Mouse (Mus musculus) kidney, embryonic 15.5 days (tissue): ENCODE measurements at regions not wholly inside any gene's neighbourhood (a gene's known extent, or its start where the extent isn't known, plus 50 kb on each side); places are given as distances from the start of the nearest gene placed in this dataset.

ENCODE experiments used
- ATAC-seq: fragments of 200-750 bp; cut with Nextera tagmentation; replicated peaks from 2 replicates; pipeline ENCODE4 v1.8.0; 2017; ENCODE audit warnings: moderate TSS enrichment; ENCODE audit not compliant: low FRiP score
- H3K27ac ChIP-seq: fragments of 300-500 bp; sonication (generic); 2 replicates; pipeline ENCODE4 v1.5.1; 2015; ENCODE audit warnings: mild to moderate bottlenecking, inconsistent platforms
- H3K27me3 ChIP-seq: fragments of 300-500 bp; sonication (generic); 2 replicates; pipeline ENCODE4 v1.6.1; 2015; ENCODE audit warnings: inconsistent platforms
- H3K36me3 ChIP-seq: fragments of 300-500 bp; sonication (generic); 2 replicates; pipeline ENCODE4 v1.6.1; 2015; ENCODE audit warnings: inconsistent platforms
- H3K4me1 ChIP-seq: fragments of 300-500 bp; sonication (generic); 2 replicates; pipeline ENCODE4 v1.6.1; 2015; ENCODE audit warnings: inconsistent platforms
- H3K4me2 ChIP-seq: fragments of 300-500 bp; sonication (generic); 2 replicates; pipeline ENCODE4 v1.6.1; 2015; ENCODE audit warnings: moderate library complexity, mild to moderate bottlenecking, inconsistent platforms
- H3K4me3 ChIP-seq: fragments of 300-500 bp; sonication (generic); replicated peaks from 2 replicates; pipeline ENCODE4 v1.5.1; 2015; ENCODE audit warnings: mild to moderate bottlenecking, inconsistent platforms
- H3K9ac ChIP-seq: fragments of 300-500 bp; sonication (generic); 2 replicates; pipeline ENCODE4 v1.6.1; 2015; ENCODE audit warnings: mild to moderate bottlenecking, inconsistent platforms
- H3K9me3 ChIP-seq: fragments of 300-500 bp; sonication (generic); replicated peaks from 2 replicates; pipeline ENCODE4 v1.6.1; 2016; ENCODE audit warnings: inconsistent platforms
- WGBS: fragments of 180-500 bp; shearing (Covaris S2); methylation state at CpG from one replicate; pipeline ENCODE4 v1.1.7; 2015; ENCODE audit warnings: mixed read lengths; 5-methylcytosine and 5-hydroxymethylcytosine counted together

DNA sequence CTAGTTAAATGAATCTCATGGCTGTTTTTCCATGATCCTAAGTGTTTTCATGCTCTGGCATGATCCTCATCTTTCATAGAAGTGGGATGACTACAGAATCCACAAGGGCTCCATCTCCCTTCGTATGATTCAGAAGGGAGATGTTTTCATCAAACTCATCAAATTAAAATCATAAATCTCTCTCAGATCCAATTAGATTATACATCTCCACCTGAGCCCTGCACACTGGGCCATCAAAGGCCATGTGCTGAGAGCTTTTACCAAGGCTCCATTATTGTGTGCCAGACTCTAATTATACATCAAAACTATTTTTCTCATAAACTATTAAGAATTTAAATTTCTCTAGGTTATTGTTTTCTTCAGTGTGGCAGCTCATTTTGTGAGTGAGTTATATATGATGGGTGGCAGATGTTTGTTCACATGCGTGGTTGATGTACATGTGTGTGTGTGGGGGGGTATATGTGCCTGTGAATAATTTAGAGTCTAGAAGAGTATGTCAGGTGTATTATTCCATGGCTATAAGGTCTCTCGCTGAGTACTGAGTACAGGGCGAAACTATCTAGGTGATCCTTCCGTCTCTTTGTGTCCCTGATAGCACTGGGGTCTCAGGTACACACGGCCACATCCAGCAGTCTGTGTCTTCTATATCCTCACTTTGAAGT, 278.4 kb downstream of the Fat4 start:
- Histone ChIP-seq H3K4me3 (no peak overlapping the region), H3K9me3 (no peaks in the 10 kb centered on the region), H3K27me3 (no peaks in the 10 kb centered on the region), H3K27ac (no peak overlapping the region), H3K4me1 (no peaks in the 10 kb centered on the region), H3K4me2 (no peak overlapping the region), H3K36me3 (no peaks in the 10 kb centered on the region), H3K9ac (no peak overlapping the region)
- WGBS, result 89% methylated on average over 6 of the region's 6 CpGs
- ATAC-seq, result no peak

DNA sequence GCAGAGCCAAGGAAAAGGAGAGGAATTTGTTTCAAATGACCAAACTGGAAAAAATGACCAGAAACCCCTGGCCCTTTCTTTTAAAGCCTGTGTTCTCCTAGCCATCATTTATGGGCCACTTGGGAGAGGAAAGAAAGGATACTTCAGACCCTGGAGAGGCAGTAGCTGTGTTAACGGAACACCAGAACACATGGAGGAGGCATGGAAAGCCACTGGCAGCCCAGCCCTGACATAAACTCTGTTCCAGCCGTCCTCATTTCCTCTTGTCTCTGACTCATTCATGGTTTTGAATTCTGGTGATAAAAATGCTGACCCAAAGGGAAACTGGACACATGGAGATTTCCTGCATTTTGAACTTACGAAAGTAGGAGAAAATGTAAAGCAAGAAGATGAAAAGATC, 295.9 kb downstream of the Fat4 start:
- Histone ChIP-seq H3K4me3 (no peak overlapping the region), H3K36me3 (no peaks in the 10 kb centered on the region), H3K4me2 (no peak overlapping the region), H3K9ac (no peak overlapping the region), H3K27ac (no peak overlapping the region), H3K9me3 (peaks cover 8% of the 10 kb centered on the region; the same call in 1 of the 2 replicates), H3K4me1 (no peaks in the 10 kb centered on the region), H3K27me3 (no peaks in the 10 kb centered on the region)
- ATAC-seq, result no peak
- 55% methylated on average over 3 of the region's 3 CpGs for WGBS

DNA sequence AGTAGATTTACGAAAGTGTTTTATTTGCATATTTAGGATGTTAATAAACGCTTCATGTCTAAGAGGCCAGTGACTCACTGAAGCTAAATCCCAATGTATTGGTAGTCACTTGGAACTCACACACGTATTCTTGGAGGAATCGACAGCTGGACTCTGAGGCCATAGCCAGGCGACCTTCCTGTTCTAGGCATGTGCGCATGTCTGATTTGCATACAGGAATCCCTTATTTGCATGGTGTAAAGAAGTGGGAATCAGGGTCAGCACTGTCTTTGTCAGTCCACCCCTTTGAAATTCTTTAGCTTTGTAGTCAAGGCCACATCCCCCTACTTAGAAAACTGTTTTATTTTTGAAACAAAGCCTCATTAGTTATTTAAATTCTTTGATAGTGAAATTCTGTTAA, 308.4 kb downstream of the Fat4 start:
- Histone ChIP-seq H3K4me1 (no peaks in the 10 kb centered on the region), H3K36me3 (no peaks in the 10 kb centered on the region), H3K4me3 (no peak overlapping the region), H3K9ac (no peak overlapping the region), H3K27ac (no peak overlapping the region), H3K9me3 (no peaks in the 10 kb centered on the region), H3K4me2 (no peak overlapping the region), H3K27me3 (no peaks in the 10 kb centered on the region)
- no peak for ATAC-seq
- WGBS, result 93% methylated on average over 6 of the region's 6 CpGs

DNA sequence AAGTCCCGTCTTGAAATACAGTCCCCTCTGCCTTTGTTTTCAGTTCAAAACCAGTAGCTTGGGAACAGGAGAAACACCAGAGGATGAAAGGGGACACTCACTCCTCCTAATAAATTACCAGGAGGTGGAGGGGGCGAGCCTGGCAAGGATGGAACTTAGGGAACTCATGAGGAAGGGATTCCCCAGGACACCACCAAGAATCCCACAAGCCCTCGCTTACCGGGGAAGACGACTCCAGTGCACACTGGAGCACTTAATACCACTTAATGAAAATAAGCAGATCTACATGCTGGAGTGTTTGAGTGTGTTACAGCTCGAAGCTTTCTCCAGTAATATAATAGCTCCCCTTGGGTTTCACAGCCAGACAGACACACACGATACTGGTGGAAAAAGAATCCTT, 315.9 kb downstream of the Fat4 start:
- Histone ChIP-seq H3K36me3 (no peaks in the 10 kb centered on the region), H3K4me2 (no peak overlapping the region), H3K4me3 (no peak overlapping the region), H3K27me3 (no peaks in the 10 kb centered on the region), H3K27ac (0 out of 2 replicates have a peak overlapping the region, but pooled peaks have one; percentile 13), H3K9ac (no peak overlapping the region), H3K4me1 (peaks cover 2% of the 10 kb centered on the region; the same call in 1 of the 2 replicates), H3K9me3 (no peaks in the 10 kb centered on the region)
- ATAC-seq, result peak; percentile 58; the same call in 1 of the 2 replicates
- 31% methylated on average over 7 of the region's 7 CpGs for WGBS

DNA sequence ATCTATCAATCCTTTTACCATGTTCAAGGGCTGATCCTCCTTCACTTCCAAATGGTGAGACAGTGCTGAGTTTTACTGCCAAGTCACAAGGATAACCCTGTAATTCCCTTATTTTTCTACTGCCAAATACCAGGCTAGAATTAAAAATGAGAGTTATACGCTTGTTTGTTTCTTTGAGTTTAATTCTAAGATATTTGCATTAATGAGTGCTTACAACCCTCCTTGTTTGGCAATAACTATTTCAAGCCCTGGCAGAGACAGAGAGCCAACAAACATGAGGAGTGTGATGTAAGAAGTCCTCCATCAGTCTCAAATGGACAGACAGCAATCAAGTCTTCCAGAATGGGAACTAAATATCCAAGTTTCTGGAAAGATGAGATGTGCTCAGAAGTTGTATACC, 321.9 kb downstream of the Fat4 start:
- no peaks in the 10 kb centered on the region for H3K36me3 ChIP-seq
- no peak overlapping the region for H3K9ac ChIP-seq
- ATAC-seq, result no peak
- H3K4me1 ChIP-seq, result no peaks in the 10 kb centered on the region
- H3K4me2 ChIP-seq, result no peak overlapping the region
- WGBS, result 92% methylated on average over 1 of the region's 1 CpGs
- no peaks in the 10 kb centered on the region for H3K9me3 ChIP-seq
- H3K27ac ChIP-seq, result no peak overlapping the region
- no peaks in the 10 kb centered on the region for H3K27me3 ChIP-seq
- H3K4me3 ChIP-seq, result no peak overlapping the region

DNA sequence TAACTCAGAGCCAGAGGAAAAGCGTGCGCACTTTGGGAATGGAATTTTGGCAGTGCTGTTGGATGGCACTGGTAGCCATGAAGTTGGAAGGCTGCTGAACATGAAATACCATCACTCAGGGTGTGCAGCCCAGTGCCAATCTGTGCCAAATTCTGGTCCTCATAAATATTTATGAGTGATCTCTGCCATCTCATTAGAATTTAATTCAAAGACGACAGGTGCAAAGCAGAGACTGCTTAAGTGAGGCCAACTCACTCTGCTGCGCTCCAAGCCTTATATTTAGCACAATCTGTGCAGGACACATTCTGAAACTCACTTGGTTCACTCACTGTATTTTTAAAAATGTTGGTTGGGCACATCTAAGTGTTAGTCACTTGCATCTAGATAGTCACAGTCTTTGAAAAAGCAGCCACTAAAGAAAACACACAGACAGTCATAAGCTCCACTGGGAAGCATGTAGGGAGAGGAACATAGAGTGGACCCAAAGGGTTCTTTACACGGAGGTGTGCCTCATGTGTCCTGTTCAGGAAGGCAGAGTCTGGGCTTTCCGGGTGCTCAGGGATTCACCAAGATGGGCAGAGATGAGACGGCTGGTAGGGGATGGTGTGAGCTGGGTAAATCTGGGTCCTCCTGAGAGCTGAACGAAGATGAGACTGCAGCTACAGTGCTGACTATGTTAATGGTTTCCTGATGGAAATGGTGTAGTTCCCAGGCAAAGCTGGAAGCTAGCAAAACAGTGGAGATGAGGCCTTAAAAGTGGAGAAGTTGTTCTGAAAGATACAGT, 322.8 kb downstream of the Fat4 start:
- ATAC-seq, result no peak
- 83% methylated on average over 8 of the region's 8 CpGs for WGBS
- no peaks in the 10 kb centered on the region for H3K36me3 ChIP-seq
- H3K27me3 ChIP-seq, result no peaks in the 10 kb centered on the region
- no peak overlapping the region for H3K4me3 ChIP-seq
- no peak overlapping the region for H3K4me2 ChIP-seq
- H3K9me3 ChIP-seq, result no peaks in the 10 kb centered on the region
- no peak overlapping the region for H3K27ac ChIP-seq
- no peak overlapping the region for H3K9ac ChIP-seq
- H3K4me1 ChIP-seq, result no peaks in the 10 kb centered on the region

DNA sequence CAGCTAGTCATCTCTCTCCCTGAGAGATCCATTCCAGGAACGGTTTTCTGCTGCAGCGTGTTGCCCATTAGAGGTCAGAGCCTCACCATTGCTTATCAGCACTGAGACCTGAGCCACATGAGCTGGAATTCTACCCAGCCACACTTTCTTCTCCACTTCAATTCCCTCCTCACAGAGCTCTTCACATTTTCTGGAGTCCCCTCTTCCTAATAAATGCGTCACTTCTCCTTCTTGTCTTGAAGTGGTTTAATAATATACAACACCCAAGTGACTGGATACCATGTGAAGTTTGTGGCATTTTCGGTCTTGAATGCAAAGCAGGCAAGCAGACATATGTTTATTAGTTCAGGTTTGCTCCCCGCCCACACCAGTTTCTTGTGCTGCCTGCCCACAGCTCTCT, 324.9 kb downstream of the Fat4 start:
- Histone ChIP-seq H3K27ac (no peak overlapping the region), H3K27me3 (no peaks in the 10 kb centered on the region), H3K9ac (no peak overlapping the region), H3K36me3 (no peaks in the 10 kb centered on the region), H3K4me2 (no peak overlapping the region), H3K9me3 (no peaks in the 10 kb centered on the region), H3K4me3 (no peak overlapping the region), H3K4me1 (no peaks in the 10 kb centered on the region)
- 57% methylated on average over 5 of the region's 5 CpGs for WGBS
- no peak for ATAC-seq

DNA sequence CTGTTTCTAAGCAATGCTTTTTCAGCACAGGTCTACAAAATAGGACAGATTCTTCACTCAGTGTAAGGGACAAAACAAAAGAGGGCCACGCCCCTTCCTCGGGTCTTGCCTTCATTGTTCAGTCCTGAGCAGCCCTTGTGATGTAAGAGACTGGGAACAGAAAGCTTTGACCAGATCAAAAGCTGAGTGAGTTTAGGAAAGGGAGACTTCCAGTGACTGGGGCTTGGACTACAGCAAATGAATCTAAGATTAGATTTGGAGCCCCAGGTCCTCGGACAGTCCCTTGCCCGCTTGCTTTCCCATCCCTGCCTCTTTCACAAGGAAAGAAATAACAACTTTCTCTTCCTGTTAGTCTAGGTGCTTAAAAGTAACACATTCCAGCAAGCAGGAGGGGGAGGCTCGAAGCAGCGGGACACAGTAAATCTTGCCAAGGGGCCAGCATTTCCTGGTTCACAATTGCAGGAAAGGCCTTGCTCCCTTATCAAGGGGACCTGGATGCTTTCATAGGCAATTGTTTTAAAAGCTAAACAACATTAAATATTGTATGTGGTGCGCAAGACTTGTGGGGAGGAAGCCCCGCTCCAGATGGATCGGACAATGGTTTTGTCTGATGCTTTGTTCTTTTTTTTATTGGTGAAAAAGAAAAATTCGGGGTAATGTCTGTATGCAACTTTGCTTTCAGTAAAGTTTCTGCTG, 333.4 kb downstream of the Fat4 start:
- Histone ChIP-seq H3K27ac (peak overlapping the region; percentile 82), H3K27me3 (no peaks in the 10 kb centered on the region), H3K4me1 (peaks cover 12% of the 10 kb centered on the region), H3K9ac (no peak overlapping the region), H3K9me3 (no peaks in the 10 kb centered on the region), H3K4me3 (0 out of 2 replicates have a peak overlapping the region, but pooled peaks have one; percentile 1), H3K4me2 (peak overlapping the region; percentile 37), H3K36me3 (no peaks in the 10 kb centered on the region)
- peak; percentile 84 for ATAC-seq
- WGBS, result 32% methylated on average over 10 of the region's 10 CpGs

DNA sequence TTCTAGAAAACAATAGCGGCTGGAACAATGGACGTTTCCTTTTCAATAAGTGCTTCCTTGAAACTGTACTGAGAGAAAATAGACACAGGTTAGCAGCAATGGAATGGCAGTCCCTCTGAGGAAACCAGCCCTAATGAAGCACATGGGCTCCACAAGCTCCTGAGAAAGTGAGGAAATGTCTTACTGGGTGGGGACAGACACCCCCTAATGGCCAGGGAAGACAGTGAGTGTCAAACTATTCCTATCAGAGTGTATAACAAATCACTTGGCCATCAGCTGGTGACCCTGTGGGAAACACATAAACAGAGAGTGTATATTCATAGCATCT, 333.9 kb downstream of the Fat4 start:
- ATAC-seq, result peak; percentile 56; the same call in 1 of the 2 replicates
- Histone ChIP-seq H3K27ac (peak overlapping the region; percentile 82), H3K9ac (no peak overlapping the region), H3K4me3 (no peak overlapping the region), H3K36me3 (no peaks in the 10 kb centered on the region), H3K27me3 (no peaks in the 10 kb centered on the region), H3K4me2 (peak overlapping the region; percentile 37; the same call in 1 of the 2 replicates), H3K9me3 (no peaks in the 10 kb centered on the region), H3K4me1 (peaks cover 12% of the 10 kb centered on the region)
- 40% methylated on average over 2 of the region's 2 CpGs for WGBS

DNA sequence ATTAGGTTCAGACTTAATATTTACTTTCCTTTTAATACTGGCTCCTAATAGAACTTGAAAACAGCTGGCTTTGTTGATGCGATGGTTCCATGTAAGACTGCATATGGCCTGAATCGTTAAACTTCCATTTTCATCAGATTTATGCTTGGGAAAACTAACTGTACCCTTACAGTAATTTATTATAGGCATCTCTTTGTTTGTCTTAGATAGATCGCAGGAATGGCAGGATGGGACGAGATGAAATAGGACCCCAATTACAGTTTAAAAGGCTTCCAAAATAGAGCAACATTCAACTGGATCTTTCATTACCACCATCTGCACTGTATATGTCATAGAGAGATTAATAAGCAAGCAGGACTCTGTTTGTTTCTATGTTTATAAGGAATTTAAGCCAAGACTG, 335.3 kb downstream of the Fat4 start:
- Histone ChIP-seq H3K9me3 (no peaks in the 10 kb centered on the region), H3K9ac (no peak overlapping the region), H3K4me2 (no peak overlapping the region), H3K36me3 (no peaks in the 10 kb centered on the region), H3K27me3 (no peaks in the 10 kb centered on the region), H3K27ac (0 out of 2 replicates have a peak overlapping the region, but pooled peaks have one; percentile 20), H3K4me1 (peaks cover 12% of the 10 kb centered on the region), H3K4me3 (no peak overlapping the region)
- ATAC-seq, result peak; percentile 75
- 38% methylated on average over 4 of the region's 4 CpGs for WGBS

DNA sequence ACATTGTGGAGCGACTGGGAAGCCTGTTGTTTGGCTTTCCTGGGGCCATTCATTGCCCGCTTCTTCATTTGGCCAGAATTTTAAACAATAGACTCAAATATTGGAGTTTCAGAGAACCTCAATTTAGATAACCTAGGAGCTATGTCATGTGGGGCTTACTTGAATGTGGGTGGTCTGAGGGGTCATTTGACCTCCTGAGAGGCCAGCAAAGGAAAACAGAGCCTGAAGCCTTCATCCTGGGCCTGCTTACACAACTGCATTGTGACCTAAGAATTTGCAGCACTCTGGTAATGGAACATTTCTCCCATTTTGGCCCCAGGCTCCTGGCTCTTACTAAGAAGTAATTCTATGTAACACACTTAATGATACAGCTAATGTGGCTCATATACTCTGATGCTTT, 348.2 kb downstream of the Fat4 start:
- no peak overlapping the region for H3K9ac ChIP-seq
- no peaks in the 10 kb centered on the region for H3K9me3 ChIP-seq
- H3K27ac ChIP-seq, result no peak overlapping the region
- no peak overlapping the region for H3K4me3 ChIP-seq
- no peaks in the 10 kb centered on the region for H3K4me1 ChIP-seq
- H3K27me3 ChIP-seq, result no peaks in the 10 kb centered on the region
- H3K4me2 ChIP-seq, result no peak overlapping the region
- 75% methylated on average over 2 of the region's 2 CpGs for WGBS
- no peak for ATAC-seq
- H3K36me3 ChIP-seq, result no peaks in the 10 kb centered on the region

DNA sequence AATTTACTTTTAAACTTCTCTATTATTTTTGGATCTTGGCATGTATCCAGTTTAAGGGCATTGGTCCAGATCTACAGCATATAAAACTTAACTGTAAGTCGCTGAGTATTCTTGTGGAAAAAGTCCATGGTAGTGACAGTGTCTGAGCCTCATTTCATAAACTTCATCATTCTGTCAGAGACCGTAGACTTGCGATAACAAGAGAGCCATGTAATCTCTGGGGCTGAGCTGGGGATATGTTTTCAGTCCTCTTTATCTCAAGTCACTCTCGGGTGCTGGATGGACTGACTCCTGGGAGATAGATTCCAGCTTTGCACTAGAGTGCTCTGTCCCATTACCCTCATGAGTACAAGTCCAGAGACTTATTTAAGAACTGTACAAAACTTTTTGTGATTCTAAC, 362.0 kb downstream of the Fat4 start:
- no peak for ATAC-seq
- H3K4me2 ChIP-seq, result no peak overlapping the region

More for the DNA sequence above, 362.0 kb downstream of the Fat4 start:
- Histone ChIP-seq H3K27ac (no peak overlapping the region), H3K9ac (no peak overlapping the region), H3K27me3 (no peaks in the 10 kb centered on the region), H3K9me3 (no peaks in the 10 kb centered on the region), H3K36me3 (no peaks in the 10 kb centered on the region), H3K4me1 (peaks cover 6% of the 10 kb centered on the region), H3K4me3 (no peak overlapping the region)
- 56% methylated on average over 4 of the region's 4 CpGs for WGBS
